Mouse (Mus musculus) forebrain, embryonic 13.5 days (tissue): ENCODE measurements around the gene Cbarp. TPM values are rescaled to one million over a fixed set of nuclear protein-coding genes. Genes with fewer than 3 reads are reported as not detected.

Experiments used
- ATAC-seq: fragments of 200-750 bp; cut with Nextera tagmentation; 2 replicates; pipeline ENCODE4 v1.8.0; 2017
- H3K27ac ChIP-seq: fragments of 300-500 bp; sonication (generic); 2 replicates; pipeline ENCODE4 v1.5.1; 2015; ENCODE audit warnings: inconsistent platforms, mild to moderate bottlenecking, moderate library complexity
- H3K27me3 ChIP-seq: fragments of 300-500 bp; sonication (generic); 2 replicates; pipeline ENCODE4 v1.6.1; 2015; ENCODE audit warnings: mild to moderate bottlenecking, inconsistent platforms
- H3K36me3 ChIP-seq: fragments of 300-500 bp; sonication (generic); 2 replicates; pipeline ENCODE4 v1.6.1; 2015; ENCODE audit warnings: mild to moderate bottlenecking, inconsistent platforms; ENCODE audit not compliant: poor library complexity, severe bottlenecking
- H3K4me1 ChIP-seq: fragments of 300-500 bp; sonication (generic); 2 replicates; pipeline ENCODE4 v1.6.1; 2015; ENCODE audit warnings: inconsistent platforms
- H3K4me2 ChIP-seq: fragments of 300-500 bp; sonication (generic); 2 replicates; pipeline ENCODE4 v1.6.1; 2015; ENCODE audit warnings: inconsistent platforms, mild to moderate bottlenecking, moderate library complexity
- H3K4me3 ChIP-seq: fragments of 300-500 bp; sonication (generic); 2 replicates; pipeline ENCODE4 v1.5.1; 2015; ENCODE audit warnings: mild to moderate bottlenecking, inconsistent platforms
- H3K9ac ChIP-seq: fragments of 300-500 bp; sonication (generic); 2 replicates; pipeline ENCODE4 v1.6.1; 2015; ENCODE audit warnings: mild to moderate bottlenecking, inconsistent platforms
- H3K9me3 ChIP-seq: fragments of 300-500 bp; sonication (generic); replicated peaks from 2 replicates; pipeline ENCODE4 v1.6.1; 2016; ENCODE audit warnings: inconsistent platforms
- WGBS: fragments of 180-500 bp; shearing (Covaris S2); methylation state at CpG from one replicate; pipeline ENCODE4 v1.1.7; 2015; 5-methylcytosine and 5-hydroxymethylcytosine counted together
- polyA plus RNA-seq: library from polyadenylated mRNA; unstranded; fragments of >200 nt; fragmentation: Nextera tagmentation; extraction: Ambion mirVana; gene quantifications from 2 replicates; pipeline ENCODE4 v1.2.1, GENCODE M21; 2015

Gene Cbarp
- polyA plus RNA-seq, 1 experiment from 2014 or later: 21.2 TPM

- Histone ChIP-seq H3K36me3 (peaks cover 18% of the 10 kb centered on the region), H3K4me3 (no peak overlapping the region), H3K9ac (no peak overlapping the region; the same call in 1 of the 2 replicates), H3K9me3 (no peaks in the 10 kb centered on the region), H3K27me3 (no peaks in the 10 kb centered on the region), H3K4me1 (peaks cover 46% of the 10 kb centered on the region), H3K27ac (0 out of 2 replicates have a peak overlapping the region, but pooled peaks have one; percentile 6), H3K4me2 (no peak overlapping the region)
- ATAC-seq: no peak
- WGBS: 23% methylated on average over 4 of the region's 4 CpGs
Observed at GRCm38 (mm10) chr10:80175536-80176269, 35.1 kb upstream of the Cbarp start.

DNA sequence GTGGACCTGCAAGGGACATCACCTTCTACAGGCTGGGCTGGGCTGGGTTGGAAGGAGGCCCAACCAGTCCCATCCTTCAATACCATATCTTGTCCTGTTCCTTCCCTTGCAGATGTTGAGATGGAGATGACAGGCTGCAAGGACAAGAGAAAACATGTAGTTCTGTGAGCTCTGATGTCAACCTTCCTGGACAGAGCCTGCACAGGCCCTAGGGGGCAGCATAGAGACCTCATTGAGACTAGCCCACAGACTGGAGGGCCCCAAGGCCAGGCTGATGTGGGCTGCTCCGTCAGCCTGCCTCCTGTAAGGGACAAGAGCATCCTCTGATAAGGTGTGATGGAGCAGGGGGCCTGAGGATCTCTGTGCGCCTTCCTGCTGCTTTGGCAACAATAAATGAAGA is 34.1 kb upstream of the Cbarp start:
- peaks cover 28% of the 10 kb centered on the region for H3K36me3 ChIP-seq
- no peak overlapping the region for H3K4me3 ChIP-seq
- no peaks in the 10 kb centered on the region for H3K27me3 ChIP-seq
- no peak overlapping the region for H3K4me2 ChIP-seq
- no peak overlapping the region for H3K9ac ChIP-seq
- no peak for ATAC-seq
- peaks cover 46% of the 10 kb centered on the region for H3K4me1 ChIP-seq
- H3K27ac ChIP-seq: no peak overlapping the region
- 40% methylated on average over 2 of the region's 2 CpGs for WGBS
- H3K9me3 ChIP-seq: no peaks in the 10 kb centered on the region

- Histone ChIP-seq H3K4me1 (peaks cover 52% of the 10 kb centered on the region), H3K4me2 (0 out of 2 replicates have a peak overlapping the region, but pooled peaks have one; percentile 69), H3K4me3 (no peak overlapping the region)
Observed at GRCm38 (mm10) chr10:80173955-80174640, 33.5 kb upstream of the Cbarp start.

GRCm38 (mm10) chr10:80173358-80173757 is 32.7 kb upstream of the Cbarp start:
- peak overlapping the region; percentile 69 for H3K4me2 ChIP-seq
- peak overlapping the region; percentile 55 for H3K4me3 ChIP-seq
- ATAC-seq: no peak
- H3K27me3 ChIP-seq: no peaks in the 10 kb centered on the region
- peak overlapping the region; percentile 64 for H3K9ac ChIP-seq
- no peaks in the 10 kb centered on the region for H3K9me3 ChIP-seq
- H3K4me1 ChIP-seq: peaks cover 55% of the 10 kb centered on the region
- peak overlapping the region; percentile 88 for H3K27ac ChIP-seq
- 9% methylated on average over 11 of the region's 11 CpGs for WGBS
- peaks cover 33% of the 10 kb centered on the region for H3K36me3 ChIP-seq

More at GRCm38 (mm10) chr10:80173955-80174640, 33.5 kb upstream of the Cbarp start:
- no peak overlapping the region for H3K27ac ChIP-seq
- peaks cover 33% of the 10 kb centered on the region for H3K36me3 ChIP-seq
- no peak for ATAC-seq
- WGBS: 88% methylated on average over 10 of the region's 10 CpGs
- H3K9ac ChIP-seq: no peak overlapping the region
- H3K27me3 ChIP-seq: no peaks in the 10 kb centered on the region
- no peaks in the 10 kb centered on the region for H3K9me3 ChIP-seq

- peaks cover 55% of the 10 kb centered on the region for H3K4me1 ChIP-seq
- ATAC-seq: peak; percentile 81
Observed at GRCm38 (mm10) chr10:80172527-80173292, 32.1 kb upstream of the Cbarp start, which contains the start of gene 1600002K03Rik. TSS of gene 1600002K03Rik (plus strand) at chr10:80172944.

DNA sequence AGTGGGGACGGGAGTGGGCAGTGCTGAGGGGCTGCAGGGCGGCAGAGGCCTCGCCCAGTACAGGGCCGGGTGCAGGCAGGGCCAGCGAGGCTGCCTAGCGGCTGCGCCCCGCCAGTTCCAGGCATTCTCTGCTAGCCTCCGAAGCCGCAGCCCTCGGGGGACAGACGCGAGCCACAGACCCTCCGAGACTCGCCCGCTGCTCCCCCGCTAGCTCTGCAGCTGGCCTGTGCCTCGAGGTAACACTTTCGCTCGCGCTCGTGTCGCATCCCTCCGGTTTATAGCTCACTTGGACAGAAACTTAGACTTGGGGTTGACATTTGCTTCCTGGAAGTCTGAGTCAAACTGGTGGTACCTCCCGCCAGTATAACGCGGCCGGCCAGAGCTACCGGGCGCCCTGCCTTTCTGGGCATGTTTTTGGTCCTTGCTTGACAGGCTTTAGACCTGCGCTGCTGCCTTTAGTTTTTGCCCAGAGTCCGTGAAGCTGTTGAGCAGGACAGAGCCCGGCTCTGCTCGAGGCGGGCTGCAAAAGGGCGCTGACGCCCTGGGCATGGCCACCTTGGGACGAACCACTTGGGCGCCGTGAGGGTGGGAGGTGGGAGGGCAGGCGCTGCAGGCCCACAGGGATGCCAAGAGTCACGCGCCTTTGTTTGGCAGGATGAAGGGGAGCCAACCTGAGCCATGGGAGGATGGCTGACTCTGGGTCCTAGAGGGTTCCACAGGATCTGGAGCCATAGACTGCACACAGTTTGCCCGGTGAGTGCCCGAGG is 31.3 kb upstream of the Cbarp start:
- H3K9me3 ChIP-seq: no peaks in the 10 kb centered on the region
- no peak for ATAC-seq
- peaks cover 33% of the 10 kb centered on the region for H3K36me3 ChIP-seq
- peak overlapping the region; percentile 88 for H3K27ac ChIP-seq
- peak overlapping the region; percentile 69 for H3K4me2 ChIP-seq
- peak overlapping the region; percentile 64 for H3K9ac ChIP-seq
- 89% methylated on average over 45 of the region's 45 CpGs for WGBS
- H3K27me3 ChIP-seq: no peaks in the 10 kb centered on the region
- peaks cover 58% of the 10 kb centered on the region for H3K4me1 ChIP-seq
- peak overlapping the region; percentile 55 for H3K4me3 ChIP-seq

More at GRCm38 (mm10) chr10:80172527-80173292, 32.1 kb upstream of the Cbarp start, which contains the start of gene 1600002K03Rik:
- 8% methylated on average over 35 of the region's 35 CpGs for WGBS
- peak within 1 kb of the TSS; percentile 64 for H3K9ac ChIP-seq
- H3K9me3 ChIP-seq: no peaks in the 10 kb centered on the region
- H3K27ac ChIP-seq: peak within 1 kb of the TSS; percentile 88
- peaks cover 33% of the 10 kb centered on the region for H3K36me3 ChIP-seq
- H3K4me3 ChIP-seq: peak within 1 kb of the TSS; percentile 55
- H3K27me3 ChIP-seq: no peaks in the 10 kb centered on the region
- peak within 1 kb of the TSS; percentile 69 for H3K4me2 ChIP-seq

GRCm38 (mm10) chr10:80171252-80171651 is 30.6 kb upstream of the Cbarp start:
- Histone ChIP-seq H3K4me2 (peak overlapping the region; percentile 69; the same call in 1 of the 2 replicates), H3K27me3 (no peaks in the 10 kb centered on the region), H3K27ac (peak overlapping the region; percentile 88; the same call in 1 of the 2 replicates), H3K36me3 (peaks cover 33% of the 10 kb centered on the region), H3K9me3 (no peaks in the 10 kb centered on the region), H3K4me1 (peaks cover 61% of the 10 kb centered on the region), H3K4me3 (no peak overlapping the region), H3K9ac (no peak overlapping the region)
- WGBS: 92% methylated on average over 15 of the region's 15 CpGs
- ATAC-seq: no peak

DNA sequence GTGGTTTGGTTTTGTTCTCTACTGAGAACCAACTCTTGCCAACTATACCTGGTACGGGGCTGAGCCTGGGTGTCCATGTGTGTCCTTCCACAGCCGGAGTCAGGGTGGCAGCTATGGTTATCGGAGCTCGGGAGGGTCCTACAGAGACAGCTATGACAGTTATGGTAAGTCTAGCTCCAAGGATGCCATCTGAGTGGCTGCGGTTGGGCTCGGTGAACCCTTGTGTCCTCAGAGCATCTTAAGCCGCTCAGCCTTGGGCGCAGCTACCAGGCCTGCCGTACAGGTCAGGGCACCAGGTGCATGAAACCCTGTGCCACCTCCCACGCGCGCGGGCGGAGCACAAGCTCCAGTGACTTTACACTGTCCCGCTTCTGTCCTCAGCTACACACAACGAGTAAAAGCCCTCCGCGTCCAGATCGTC is 30.0 kb upstream of the Cbarp start:
- Histone ChIP-seq H3K36me3 (peaks cover 33% of the 10 kb centered on the region), H3K4me2 (no peak overlapping the region), H3K9me3 (no peaks in the 10 kb centered on the region), H3K27me3 (no peaks in the 10 kb centered on the region), H3K27ac (no peak overlapping the region; the same call in 1 of the 2 replicates), H3K4me3 (no peak overlapping the region), H3K4me1 (peaks cover 59% of the 10 kb centered on the region), H3K9ac (peak overlapping the region; percentile 14)
- no peak for ATAC-seq
- WGBS: 96% methylated on average over 19 of the region's 19 CpGs

- Histone ChIP-seq H3K4me2 (peak overlapping the region; percentile 79; the same call in 1 of the 2 replicates), H3K4me1 (peaks cover 61% of the 10 kb centered on the region), H3K9me3 (no peaks in the 10 kb centered on the region), H3K36me3 (peaks cover 33% of the 10 kb centered on the region), H3K27me3 (no peaks in the 10 kb centered on the region), H3K27ac (no peak overlapping the region; the same call in 1 of the 2 replicates), H3K9ac (peak overlapping the region; percentile 14), H3K4me3 (no peak overlapping the region)
- WGBS: 98% methylated on average over 16 of the region's 16 CpGs
- ATAC-seq: no peak
Observed at GRCm38 (mm10) chr10:80170052-80170451, 29.4 kb upstream of the Cbarp start.

- Histone ChIP-seq H3K9me3 (no peaks in the 10 kb centered on the region), H3K9ac (peak overlapping the region; percentile 14; the same call in 1 of the 2 replicates), H3K4me1 (peaks cover 64% of the 10 kb centered on the region), H3K4me3 (no peak overlapping the region), H3K36me3 (peaks cover 33% of the 10 kb centered on the region), H3K27ac (no peak overlapping the region), H3K27me3 (no peaks in the 10 kb centered on the region), H3K4me2 (peak overlapping the region; percentile 79)
- WGBS: 91% methylated on average over 7 of the region's 7 CpGs
- ATAC-seq: no peak
Observed at GRCm38 (mm10) chr10:80169651-80170050, 29.0 kb upstream of the Cbarp start.

- no peak for ATAC-seq
- WGBS: 53% methylated on average over 1 of the region's 1 CpGs
Observed at GRCm38 (mm10) chr10:80169070-80169469, 28.4 kb upstream of the Cbarp start.

More at GRCm38 (mm10) chr10:80169070-80169469, 28.4 kb upstream of the Cbarp start:
- Histone ChIP-seq H3K36me3 (peaks cover 33% of the 10 kb centered on the region), H3K4me2 (peak overlapping the region; percentile 79), H3K4me3 (peak overlapping the region; percentile 90), H3K27me3 (no peaks in the 10 kb centered on the region), H3K4me1 (peaks cover 70% of the 10 kb centered on the region), H3K9ac (peak overlapping the region; percentile 100), H3K9me3 (no peaks in the 10 kb centered on the region), H3K27ac (peak overlapping the region; percentile 99; the same call in 1 of the 2 replicates)
